Mouse (Mus musculus) embryo, embryonic 9.5 days (tissue): ENCODE measurements at regions not wholly inside any gene's neighbourhood (a gene's known extent, or its start where the extent isn't known, plus 50 kb on each side); places are given as distances from the start of the nearest gene placed in this dataset.

ENCODE experiments used
- DNase-seq: peaks from one replicate; pipeline ENCODE4 v3.0.0-alpha.2; 2017; ENCODE audit errors: extremely low spot score

DNA sequence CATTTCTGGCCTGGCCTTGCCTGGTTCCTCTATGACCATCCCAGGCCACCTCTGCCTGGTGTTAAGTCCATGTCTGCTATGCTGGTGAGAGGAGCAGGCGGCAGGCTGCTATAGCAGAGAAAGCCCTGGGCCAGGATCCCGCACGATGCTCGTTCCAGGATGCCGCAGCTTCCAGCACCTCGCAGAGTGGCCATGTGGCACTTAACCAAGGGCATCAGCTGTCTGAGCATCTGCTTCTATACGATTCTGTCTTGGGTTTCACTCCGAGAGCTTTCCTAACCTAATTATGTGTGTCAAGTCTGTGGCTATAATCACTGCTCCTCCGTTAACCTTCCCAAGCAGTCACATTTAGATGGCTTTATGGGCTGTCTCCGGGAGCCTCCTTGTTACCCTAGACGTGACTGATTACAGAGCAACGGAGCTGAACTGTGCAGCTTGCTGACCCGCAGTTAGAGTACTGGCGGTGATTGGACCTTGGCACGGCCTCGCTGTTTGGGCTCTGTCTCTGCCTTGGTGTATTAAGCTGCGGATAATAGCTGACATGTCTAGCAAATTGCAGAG lies 64.4 kb downstream of the Ackr3 start:
- no peak for DNase-seq

GRCm38 (mm10) chr1:90268951-90269350 lies 65.2 kb downstream of the Ackr3 start:
- no peak for DNase-seq

DNA sequence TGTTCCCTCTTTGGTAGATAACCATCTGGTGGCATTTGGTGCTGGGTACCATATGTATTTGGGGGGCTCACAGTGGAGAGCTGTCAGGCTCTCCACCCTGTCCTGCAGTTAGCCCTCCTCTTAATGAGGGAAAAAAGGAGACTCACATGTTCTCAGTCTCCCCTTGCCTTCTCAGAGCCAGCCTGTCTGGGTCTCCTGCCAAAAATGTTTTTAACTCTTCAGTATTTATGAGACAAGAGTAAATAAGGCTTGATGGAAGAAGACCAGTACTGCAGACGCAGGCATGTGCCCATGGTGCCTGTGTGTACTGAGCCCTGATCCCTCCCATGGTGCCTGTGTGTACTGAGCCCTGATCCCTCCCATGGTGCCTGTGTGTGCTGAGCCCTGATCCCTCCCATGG lies 66.1 kb downstream of the Ackr3 start:
- no peak for DNase-seq

DNA sequence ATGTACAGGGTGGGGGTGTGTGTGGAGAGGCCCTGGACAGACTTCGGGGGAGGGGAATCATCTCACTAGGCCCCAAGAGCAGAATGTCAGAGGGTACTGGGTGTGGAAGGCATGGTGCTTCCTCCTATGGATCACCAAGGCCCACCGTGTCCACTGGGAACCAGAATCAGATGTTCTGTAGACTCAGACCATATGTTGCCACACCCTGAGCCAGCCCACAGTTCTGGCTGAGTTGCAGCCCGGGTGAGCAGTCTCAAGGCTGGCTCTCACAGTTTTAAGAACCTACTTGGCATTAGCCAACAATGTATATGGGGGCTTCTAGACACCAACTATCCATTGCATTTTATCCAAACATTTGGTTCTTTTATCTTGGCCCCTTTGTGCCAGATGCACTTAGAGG lies 67.5 kb downstream of the Ackr3 start:
- no peak for DNase-seq

GRCm38 (mm10) chr1:90272411-90272810 lies 68.6 kb downstream of the Ackr3 start:
- no peak for DNase-seq

GRCm38 (mm10) chr1:90272830-90273628 lies 69.2 kb downstream of the Ackr3 start:
- DNase-seq = no peak

DNA sequence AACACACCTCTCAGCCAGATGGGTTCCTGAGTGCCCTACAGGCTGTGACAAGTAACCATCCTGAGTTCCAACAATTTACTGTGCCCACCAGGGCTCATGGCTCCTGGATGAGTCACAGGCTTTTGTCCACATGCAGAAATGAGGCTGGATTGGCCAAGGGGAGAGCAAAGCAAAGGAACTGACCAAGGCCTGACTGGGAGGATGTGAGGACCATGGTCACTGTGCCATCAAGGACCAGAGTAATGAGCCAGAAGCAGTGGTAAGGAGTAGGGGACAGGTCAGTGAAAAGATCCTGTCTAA lies 69.8 kb downstream of the Ackr3 start:
- no peak for DNase-seq

GRCm38 (mm10) chr1:90274968-90275651 lies 71.3 kb downstream of the Ackr3 start:
- no peak for DNase-seq

- no peak for DNase-seq
Observed at GRCm38 (mm10) chr1:90275786-90276520, 72.2 kb downstream of the Ackr3 start.

DNA sequence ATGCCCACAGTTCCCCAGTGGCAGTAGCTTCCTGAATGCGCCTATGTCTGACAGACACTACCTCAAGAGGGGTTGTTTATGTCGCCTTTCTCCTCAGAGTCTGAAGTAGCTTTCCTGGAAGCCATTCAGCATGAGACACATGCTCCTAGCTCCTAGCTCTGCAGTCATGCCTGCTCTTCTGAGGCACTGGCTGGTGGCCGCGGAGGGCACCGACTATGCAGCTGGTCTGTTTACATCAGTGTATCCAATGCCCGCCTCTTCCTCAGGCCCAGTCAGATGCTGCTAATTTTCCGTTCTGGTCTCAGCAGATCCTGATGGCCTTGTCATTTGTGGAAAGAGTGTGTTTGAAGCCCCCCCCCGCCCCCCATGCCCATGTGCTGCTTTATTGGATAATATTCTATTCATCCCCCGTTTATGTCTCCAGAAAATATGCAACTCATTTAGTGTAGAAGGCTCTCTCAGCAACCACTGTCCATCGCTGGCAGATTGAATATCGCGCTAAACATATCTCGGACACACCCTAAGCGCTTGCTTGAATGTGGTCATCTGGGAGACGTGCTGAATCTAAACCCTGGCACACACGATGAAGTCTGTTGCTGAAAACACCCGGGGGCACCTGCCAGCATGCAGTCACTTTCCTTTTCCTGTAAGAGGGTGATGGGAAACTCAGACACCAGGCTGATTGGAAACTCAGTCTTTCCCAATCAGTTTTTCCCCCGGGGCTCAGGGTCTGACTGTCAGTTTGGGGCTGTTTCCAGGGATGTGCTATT lies 73.9 kb downstream of the Ackr3 start:
- no peak for DNase-seq

- DNase-seq = no peak
Observed at GRCm38 (mm10) chr1:90279066-90279839, 75.5 kb downstream of the Ackr3 start.

DNA sequence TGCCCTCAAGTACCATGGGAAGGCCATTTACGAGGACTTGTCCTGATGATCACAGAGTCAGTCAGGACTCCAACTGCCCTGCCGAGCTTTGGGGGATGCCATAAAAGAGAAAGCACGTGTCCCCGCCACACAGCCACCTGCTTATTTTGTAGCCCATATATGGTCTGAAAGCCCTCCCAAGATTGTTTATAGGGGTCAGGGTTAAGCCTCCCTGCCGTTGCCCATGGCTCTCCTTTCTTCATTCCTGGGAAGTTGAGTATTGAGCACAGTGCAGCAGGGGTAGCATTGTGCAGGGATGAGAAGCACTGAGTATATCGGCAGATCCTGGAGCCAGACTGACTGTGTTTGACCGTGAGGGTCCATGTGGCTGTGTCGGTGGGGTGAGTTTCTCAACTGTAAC lies 76.4 kb downstream of the Ackr3 start:
- no peak for DNase-seq

- no peak for DNase-seq
Observed at GRCm38 (mm10) chr1:90281255-90281654, 77.5 kb downstream of the Ackr3 start.

DNA sequence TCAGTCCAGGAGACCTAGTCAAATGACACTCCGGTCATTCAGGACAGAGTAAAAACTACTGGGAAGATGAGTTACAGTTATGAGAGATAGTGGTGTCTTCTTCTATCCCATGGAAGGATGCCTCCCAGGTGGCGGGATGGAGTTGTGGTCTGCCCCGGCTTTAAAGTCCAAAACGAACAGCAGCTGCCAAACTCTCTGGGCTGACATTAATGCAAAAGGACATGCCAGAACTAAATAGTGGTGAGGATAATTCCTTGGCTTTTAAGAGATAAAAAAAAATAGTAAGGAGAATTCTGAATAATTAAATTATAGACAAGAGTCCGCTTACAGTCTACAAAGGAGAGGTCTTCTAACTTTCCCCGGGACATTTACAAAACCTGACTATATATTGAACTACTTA lies 78.2 kb downstream of the Ackr3 start:
- no peak for DNase-seq

DNA sequence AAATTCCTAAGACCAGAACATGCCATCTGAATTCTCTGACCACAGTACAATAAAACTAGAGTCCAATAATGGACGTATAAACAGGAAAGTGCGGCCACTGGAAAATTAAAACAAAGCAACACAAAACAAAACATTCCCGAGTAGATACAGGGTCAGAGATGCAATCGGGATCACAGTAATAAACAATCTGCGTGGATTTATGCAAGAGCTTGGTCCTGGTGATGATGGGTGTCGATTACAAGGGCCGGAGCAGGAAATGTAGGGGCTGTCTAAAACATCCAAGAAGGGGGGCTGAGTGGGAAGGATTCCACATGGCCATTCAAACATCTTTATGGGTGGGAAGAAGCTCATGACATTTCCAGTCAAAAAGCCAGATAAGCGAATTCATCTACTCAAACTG lies 78.6 kb downstream of the Ackr3 start:
- no peak for DNase-seq

- DNase-seq = no peak
Observed at GRCm38 (mm10) chr1:90283176-90283775, 79.5 kb downstream of the Ackr3 start.

DNA sequence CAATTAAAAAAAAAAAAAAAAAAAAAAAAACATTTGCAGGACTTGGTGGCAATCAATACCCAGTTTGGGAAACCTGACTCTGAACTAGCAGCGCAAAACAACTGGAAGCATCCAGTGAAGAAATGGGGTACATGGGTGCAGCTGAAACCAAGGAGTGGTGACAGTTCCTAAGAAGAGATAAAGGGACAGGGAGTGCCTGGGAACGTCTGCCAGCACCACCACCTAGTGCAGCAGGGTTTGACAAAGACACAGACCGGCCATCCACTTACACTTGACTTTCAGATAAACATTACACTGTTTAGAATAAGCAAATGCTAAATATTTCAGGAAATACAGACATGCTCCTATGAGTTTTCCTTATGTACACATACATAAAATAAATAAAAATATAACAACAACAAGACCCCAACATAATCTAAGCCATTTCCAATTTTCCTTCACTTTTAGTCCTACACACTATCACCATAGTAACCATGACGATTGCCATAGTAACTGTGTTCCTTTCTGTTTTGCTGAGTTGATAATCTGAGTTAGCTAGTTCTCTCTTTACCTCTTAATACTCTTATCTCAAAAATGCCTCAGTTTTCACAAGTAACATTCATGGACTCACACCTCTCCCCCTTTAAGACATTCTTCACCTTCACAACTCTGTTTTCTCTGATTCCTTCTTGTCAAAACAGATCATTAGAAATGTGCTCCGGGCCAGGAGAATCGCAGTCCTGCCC lies 80.3 kb downstream of the Ackr3 start:
- DNase-seq = no peak

DNA sequence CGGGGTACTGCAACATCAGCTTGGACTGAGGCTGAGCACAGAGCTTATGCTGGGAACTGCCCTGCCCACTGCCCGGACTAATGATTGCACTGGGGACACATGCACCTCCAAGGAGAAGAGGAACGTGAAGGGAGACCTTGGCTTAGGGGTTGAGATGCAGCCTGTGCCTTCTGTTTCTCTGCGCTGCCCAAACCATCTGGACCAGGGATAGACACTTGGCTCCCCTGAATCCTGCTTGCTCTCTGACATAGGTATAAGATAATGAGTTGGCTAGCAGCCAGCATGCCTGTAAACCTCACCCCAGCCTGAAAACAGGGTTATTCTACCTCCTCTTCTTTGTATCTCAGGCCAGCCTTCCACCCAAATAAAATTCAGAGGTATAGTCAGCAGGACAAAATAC lies 81.5 kb downstream of the Ackr3 start:
- DNase-seq = no peak

DNA sequence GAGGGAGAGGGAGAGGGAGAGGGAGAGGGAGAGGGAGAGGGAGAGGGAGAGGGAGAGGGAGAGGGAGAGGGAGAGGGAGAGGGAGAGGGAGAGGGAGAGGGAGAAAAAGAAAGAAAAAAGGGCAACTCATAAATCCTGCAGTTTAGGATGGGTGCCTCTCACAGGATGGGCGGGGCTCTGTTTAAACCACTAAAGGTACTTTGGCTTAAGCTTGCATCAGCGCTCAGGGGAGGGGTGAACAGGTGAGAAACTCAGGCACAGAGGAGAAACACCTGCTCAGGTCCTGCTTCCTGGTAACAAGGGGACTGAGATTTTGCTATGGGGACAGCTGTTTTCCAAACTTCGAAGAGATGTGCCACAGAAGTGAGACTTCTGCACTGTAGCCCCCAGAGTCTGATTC lies 83.5 kb downstream of the Ackr3 start:
- DNase-seq = no peak
